Mouse (Mus musculus): ENCODE measurements around the gene Gabra6.

Gabra6 gene

DNA sequence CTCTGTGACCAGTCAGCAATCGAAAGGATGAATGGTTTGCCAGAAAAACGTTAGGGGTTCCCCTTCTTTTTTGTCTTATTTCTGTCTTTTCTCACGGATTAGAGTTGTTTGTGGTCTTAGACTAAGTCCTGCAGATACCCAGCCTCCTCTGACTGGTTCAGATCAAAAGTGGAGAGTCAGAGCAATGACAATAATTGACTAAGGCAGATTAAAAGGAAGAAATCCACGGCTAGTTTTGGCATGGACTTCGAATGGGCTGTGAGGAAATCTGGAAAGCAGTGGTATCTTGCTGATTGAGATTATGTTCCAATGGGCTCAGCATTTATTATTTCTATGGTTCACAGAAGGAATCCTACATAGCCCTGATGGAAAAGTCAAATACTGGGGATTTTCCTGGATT lies at the start of gene Gabra6:
Gene Gabra6, minus strand, starts transcription at position 191 of the 400 bp plus-strand sequence.
- peak; percentile 78 to 79 for DNase-seq

DNA sequence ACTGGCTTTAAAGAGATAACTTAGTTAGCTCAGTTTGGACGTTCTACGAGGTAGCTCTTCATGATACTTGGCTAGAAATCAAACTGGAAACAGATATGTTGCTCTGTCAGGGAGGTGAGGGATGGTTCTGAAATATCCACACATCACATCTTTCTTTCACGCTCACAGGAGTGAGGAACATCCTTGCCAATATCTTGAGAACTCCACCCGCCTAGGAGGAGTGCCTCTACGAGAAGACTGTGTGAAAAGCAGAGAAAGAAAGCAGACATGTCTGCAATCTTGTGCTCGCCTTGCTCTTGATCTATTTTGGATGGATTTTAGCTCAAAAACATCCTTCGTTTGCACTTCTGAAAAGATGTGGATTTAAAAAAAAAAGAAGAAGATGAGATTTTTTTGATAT lies 44.7 kb upstream of the Gabra6 start:
- no peak for DNase-seq

GRCm38 (mm10) chr11:42332121-42332520 lies 11.2 kb upstream of the Gabra6 start:
- DNase-seq: no peak

- DNase-seq: no peak
Measured at GRCm38 (mm10) chr11:42326262-42326661, 5.4 kb upstream of the Gabra6 start.

- DNase-seq: no peak
Measured at GRCm38 (mm10) chr11:42321560-42321959, 688 bp upstream of the Gabra6 start.

- peak in 1 of 2 experiments; percentile 56 for DNase-seq
Measured at GRCm38 (mm10) chr11:42319521-42319920, 1.4 kb downstream of the Gabra6 start.

DNA sequence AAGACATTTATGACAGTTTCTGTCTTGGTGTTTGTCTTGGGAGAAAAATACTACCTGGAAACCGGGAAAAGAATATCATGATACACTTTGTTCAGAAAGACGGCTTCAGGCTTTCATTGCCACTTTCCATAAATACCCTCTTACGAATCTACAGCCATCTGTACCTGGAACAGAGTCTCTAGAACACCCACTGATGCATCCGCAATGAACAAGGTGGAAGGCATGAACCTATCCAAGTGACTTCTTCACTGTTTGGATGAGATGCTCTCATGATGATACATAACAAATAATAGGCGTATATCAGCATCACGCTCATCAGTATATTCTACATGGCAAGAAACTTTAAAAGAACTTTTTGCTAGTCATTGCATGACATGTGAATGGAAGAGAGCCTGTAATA lies 1.8 kb downstream of the Gabra6 start:
- DNase-seq: peak; percentile 75 to 81

DNA sequence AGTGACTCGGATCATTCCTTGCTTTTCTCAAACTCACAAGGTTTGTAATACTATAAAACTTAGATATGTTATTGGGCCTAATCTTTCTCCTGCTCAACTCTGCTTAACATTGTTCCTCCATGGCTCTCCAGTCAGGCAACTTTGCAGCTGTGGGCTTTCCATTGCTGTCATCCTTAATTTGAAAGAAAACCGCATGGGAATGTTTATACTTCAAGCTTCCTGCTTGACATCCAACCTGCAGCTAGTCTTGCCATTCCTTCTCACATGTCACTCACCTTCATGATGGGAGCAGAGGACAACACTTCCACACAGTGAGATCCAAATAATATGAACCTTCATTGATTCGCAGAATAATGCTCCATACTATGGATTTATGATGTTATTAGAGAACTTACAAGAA lies 2.9 kb downstream of the Gabra6 start:
- DNase-seq: peak in 1 of 2 experiments; percentile 43

DNA sequence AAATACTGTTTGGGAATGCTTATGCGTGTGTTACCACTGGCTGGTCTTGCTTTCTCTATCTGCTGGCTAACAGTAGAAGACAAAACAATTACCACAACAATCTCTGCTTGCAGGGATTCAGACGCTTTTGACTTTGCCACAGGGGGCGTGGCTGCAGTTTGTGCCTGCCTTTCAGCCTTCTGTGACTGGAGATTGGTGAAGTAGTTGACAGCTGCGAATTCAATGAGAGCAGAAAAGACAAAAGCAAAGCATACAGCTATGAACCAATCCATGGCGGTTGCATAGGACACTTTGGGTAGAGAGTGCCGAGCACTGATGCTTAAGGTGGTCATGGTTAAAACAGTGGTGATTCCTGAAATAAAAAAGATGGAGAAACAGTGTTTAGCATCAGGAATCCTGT lies 6.0 kb downstream of the Gabra6 start:
- peak; percentile 69 to 70 for DNase-seq

DNA sequence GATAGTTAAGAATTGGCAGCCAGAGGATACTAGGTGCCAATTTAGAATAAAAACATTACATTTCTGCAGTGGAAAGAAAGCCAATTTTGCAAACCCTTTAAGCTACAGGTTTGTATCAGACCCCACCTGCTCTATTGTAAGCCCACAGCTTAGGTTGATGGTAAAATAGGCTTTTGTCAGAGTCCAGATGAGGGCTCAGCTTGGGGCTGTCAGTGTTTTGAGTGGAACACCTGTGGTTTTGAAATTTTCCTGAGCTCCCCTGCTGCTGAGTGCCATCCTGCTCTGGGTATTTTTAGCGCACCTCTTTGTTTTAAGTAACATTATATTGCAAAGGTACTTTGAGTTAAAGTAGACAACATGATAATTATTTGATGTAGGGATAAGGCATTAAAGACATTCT lies 10.0 kb downstream of the Gabra6 start:
- DNase-seq: peak; percentile 77 to 80

DNA sequence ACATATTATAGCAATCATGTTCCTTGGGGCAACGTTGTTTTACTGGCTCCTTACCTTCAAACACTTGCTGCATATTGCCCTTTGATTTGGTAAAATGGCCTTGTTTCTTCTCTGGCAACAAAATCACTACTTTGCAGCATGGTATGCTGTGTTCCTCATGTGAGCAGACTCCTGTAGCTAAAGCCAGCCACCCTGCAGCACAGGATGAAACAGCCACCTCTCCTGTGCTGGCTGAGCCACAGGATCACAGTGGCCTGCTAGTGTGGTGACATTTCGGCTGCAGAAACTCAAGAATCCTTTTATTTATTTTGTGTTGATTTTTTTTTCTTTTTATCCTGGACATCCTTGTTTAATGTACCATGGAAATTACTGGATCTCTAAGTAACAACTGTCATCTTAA lies 11.8 kb downstream of the Gabra6 start:
- peak; percentile 46 to 47 for DNase-seq

GRCm38 (mm10) chr11:42306095-42306494 lies 14.8 kb downstream of the Gabra6 start:
- peak in 1 of 2 experiments; percentile 45 for DNase-seq

- DNase-seq: no peak
Measured at GRCm38 (mm10) chr11:42258978-42259377, 61.9 kb downstream of the Gabra6 start.
